Mouse (Mus musculus) cerebellum, adult (tissue): ENCODE measurements around the gene Becn1.

Source experiments
- ATAC-seq: cut with Nextera tagmentation; 2 replicates; pipeline ENCODE4 v1.9.2; 2017; ENCODE audit warnings: mild to moderate bottlenecking, moderate library complexity, mixed read lengths; ENCODE audit not compliant: insufficient number of reproducible peaks, low FRiP score, low TSS enrichment

Gene Becn1

DNA sequence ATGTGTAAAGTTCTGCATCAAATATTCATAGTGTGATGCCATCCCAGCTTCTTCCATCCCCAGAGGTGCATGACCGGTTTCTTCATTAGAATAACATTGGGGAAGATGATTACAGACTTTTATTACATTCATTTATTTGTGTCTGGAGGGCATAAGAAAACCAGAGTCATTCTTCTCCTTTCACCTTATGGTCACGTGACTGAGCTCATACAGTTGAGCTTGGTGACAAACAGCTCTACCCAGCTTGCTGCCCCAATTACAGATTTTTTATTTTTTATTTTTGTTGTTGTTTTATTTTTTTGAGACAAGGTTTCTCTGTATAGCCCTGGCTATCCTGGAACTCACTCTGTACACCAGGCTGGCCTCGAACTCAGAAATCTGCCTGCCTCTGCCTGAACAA, 29.6 kb downstream of the Becn1 start:
- no peak for ATAC-seq

GRCm38 (mm10) chr11:101269577-101270116, 32.4 kb downstream of the Becn1 start:
- ATAC-seq = no peak; the same call in 1 of the 2 replicates

- ATAC-seq = no peak
Measured at GRCm38 (mm10) chr11:101265906-101266305, 36.2 kb downstream of the Becn1 start.

GRCm38 (mm10) chr11:101264954-101265471, 37.1 kb downstream of the Becn1 start:
- no peak for ATAC-seq

GRCm38 (mm10) chr11:101263989-101264280, 38.2 kb downstream of the Becn1 start:
- no peak for ATAC-seq

DNA sequence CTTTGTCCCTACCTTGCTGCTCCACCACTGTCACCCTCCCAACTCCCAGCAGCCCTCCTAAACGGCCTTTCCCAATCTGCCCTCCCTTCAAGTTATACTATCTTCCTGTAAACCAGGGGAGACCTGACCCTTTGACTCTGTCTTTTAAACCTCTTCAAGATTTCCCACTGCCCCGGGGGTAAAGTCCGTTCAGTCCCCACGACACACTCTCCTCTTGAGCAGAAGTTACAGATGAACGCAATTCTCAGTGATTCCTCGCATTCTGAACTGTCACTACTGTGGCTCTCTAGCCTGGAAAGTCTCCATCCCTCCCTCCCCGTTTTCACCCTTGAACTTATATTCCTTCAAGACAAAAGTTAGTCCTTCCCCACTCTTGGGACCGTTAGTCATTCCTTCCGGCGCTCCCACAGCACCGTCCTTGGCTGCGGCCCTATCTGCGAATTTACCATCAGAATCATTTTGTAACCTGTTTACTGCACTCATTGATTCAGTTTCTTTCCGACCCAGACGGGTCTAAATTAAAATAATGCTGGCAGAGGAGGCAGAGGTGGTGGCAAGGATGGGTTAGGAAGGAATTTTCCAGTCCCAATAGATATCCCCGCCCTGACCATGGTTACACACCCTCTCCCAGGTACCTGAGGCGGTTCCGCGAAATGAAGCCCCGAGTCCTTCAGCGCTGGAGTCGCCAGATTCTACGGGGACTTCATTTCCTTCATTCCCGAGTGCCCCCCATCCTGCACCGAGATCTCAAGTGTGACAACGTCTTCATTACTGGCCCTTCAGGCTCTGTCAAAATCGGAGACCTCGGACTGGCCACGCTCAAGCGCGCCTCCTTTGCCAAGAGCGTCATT, 38.7 kb downstream of the Becn1 start:
- ATAC-seq = no peak

DNA sequence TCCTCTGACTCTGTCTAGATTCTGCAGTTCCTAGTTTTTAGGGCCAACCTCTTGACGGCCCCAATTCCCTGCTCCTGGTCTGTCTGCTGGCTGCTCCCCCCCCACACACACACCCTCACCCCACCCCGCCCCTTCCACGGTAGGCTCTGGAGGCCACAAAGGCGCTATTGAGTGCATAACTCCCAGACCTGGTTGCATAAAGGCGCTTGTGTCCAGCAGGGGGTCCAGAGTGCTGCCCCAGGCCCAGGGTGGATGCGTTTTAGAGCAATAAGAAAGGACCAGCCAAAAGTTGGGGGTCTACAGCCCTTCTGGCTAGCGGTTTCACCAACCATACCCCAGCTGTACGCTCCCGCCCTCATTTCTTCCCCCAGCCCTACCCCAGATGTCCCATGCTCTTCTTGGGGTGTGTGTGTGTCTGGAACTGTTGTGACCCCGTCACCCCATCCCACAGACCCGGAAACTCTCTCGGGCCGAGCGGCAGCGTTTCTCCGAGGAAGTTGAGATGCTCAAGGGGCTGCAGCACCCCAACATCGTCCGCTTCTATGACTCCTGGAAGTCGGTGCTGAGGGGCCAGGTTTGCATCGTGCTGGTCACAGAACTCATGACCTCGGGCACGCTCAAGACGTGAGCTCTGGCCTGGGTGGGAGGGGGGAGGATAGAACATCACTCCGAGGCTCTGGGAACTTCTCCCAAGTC, 39.7 kb downstream of the Becn1 start:
- no peak for ATAC-seq

GRCm38 (mm10) chr11:101260826-101261380, 41.2 kb downstream of the Becn1 start:
- no peak for ATAC-seq

- ATAC-seq = no peak
Measured at GRCm38 (mm10) chr11:101259948-101260825, 41.9 kb downstream of the Becn1 start, which contains the start of gene Wnk4. TSS of gene Wnk4 (plus strand) at chr11:101260567.

- ATAC-seq = no peak
Measured at GRCm38 (mm10) chr11:101259261-101259712, 42.8 kb downstream of the Becn1 start.

DNA sequence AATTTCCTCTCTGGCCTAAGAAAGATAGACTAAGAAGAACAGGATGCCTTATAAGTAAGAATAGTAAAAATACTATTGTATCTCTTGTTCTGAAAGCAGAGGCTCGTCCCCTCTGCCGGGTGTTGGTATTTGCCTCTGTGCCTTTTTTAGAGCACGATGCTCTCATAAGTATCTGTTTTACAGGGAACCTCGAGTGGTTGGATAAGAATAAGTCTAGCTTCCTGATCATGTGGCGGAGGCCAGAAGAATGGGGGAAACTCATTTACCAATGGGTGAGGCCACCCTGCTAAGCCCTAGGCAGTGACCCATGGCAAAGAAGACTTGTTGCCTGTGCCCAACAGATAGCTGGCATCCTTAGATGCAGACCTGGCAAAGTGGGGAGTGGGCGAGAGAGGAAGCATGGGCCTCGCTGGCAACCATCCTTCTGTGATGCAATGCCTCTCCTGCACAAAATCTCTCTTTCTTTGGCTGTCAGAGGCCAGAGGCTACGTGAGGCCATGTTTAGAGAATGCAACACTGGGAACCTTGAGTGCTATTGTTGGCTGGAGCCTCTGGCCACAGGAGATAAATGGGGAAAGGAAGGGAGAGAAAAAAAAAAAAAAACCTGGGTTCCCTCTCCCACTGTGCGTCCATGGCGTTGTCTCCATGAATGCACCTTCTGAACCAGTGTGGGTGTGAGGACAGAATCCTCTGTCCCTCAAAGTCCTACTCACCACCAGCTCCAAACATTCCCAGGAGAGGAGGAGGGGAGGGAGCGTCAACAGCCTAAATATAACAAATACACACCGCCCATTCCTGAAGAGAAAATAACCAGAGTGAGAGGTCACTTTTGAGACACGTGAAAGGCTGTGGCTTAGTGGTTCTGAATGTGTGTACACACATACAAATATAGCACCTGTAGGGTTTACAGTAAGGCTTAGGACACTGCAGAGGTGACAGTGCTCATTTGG, 46.0 kb downstream of the Becn1 start:
- ATAC-seq = no peak

GRCm38 (mm10) chr11:101253613-101254389, 48.3 kb downstream of the Becn1 start, which contains the start of gene Vps25:
TSS of gene Vps25 (plus strand) at chr11:101253707.
- ATAC-seq = peak; percentile 68; the same call in 1 of the 2 replicates

- ATAC-seq = no peak
Measured at GRCm38 (mm10) chr11:101252941-101253340, 49.1 kb downstream of the Becn1 start.

DNA sequence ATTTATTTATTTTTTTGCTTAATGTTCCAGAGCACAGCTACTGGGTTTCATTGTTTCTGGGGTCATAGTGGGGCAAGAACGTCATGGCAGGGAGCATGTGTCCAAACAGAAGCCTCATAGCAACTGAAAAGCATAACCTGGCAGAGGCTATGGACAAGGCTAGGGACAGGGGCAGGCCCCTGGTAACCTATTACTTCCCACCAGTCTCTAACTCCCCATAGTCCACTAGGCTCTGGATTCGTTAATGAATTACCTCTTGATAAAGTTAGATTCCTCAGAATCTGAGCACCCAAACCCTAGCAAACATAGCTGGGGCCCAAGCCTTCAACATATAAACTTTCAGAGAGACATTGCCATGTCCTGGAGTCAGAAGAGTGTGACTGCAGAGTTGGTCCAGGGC, 51.1 kb downstream of the Becn1 start:
- ATAC-seq = no peak

GRCm38 (mm10) chr11:101248258-101248994, 53.7 kb downstream of the Becn1 start:
- ATAC-seq = no peak

GRCm38 (mm10) chr11:101247521-101248030, 54.5 kb downstream of the Becn1 start:
- ATAC-seq = no peak

DNA sequence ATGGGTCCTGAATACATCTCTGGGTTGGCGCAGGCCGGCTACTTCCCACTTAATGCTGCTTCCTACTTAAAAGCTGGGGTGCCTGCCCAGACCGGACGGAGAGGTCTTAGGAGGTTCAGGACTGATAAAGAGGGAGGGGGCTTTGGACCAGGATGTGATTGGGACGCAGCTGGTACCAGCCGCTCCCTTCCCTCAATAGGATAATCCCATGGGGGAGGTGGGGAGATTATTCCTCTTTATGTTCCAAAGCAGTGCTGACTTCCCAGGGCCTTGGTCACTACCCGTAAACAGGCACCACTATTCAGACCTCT, 55.4 kb downstream of the Becn1 start:
- ATAC-seq = no peak
